Mouse (Mus musculus) limb, embryonic 14.5 days (tissue): ENCODE results near the gene Olfr875. TPM values are rescaled to one million over a fixed set of nuclear protein-coding genes. Genes with fewer than 3 reads are reported as not detected.
A peak's percentile ranks its signal among the peaks of the same experiment; 100 is the strongest.

Experiments
- ATAC-seq: fragments of 200-750 bp; cut with Nextera tagmentation; 2 replicates; pipeline ENCODE4 v1.8.0; 2017; ENCODE audit warnings: low read depth, moderate number of reproducible peaks, moderate TSS enrichment; ENCODE audit not compliant: low FRiP score
- DNase-seq: peaks from one replicate; pipeline ENCODE4 v3.0.0-alpha.2; 2015; ENCODE audit warnings: low spot score
- H3K27ac ChIP-seq: fragments of 300-500 bp; sonication (generic); replicated peaks from 2 replicates; pipeline ENCODE4 v1.5.1; 2014; ENCODE audit warnings: low read depth, mild to moderate bottlenecking, low read length, moderate library complexity, mixed read lengths
- H3K27me3 ChIP-seq: fragments of 300-500 bp; sonication (generic); 2 replicates; pipeline ENCODE4 v1.6.1; 2014; ENCODE audit warnings: low read length, mixed read lengths; ENCODE audit not compliant: control insufficient read depth, insufficient read depth
- H3K36me3 ChIP-seq: fragments of 300-500 bp; sonication (generic); 2 replicates; pipeline ENCODE4 v1.6.1; 2014; ENCODE audit warnings: mild to moderate bottlenecking, low read length, moderate library complexity, mixed read lengths; ENCODE audit not compliant: control insufficient read depth, insufficient read depth
- H3K4me1 ChIP-seq: fragments of 300-500 bp; sonication (generic); 2 replicates; pipeline ENCODE4 v1.6.1; 2014; ENCODE audit warnings: antibody characterized with exemption, low read length, mixed read lengths; ENCODE audit not compliant: control insufficient read depth, insufficient read depth
- H3K4me2 ChIP-seq: fragments of 300-500 bp; sonication (generic); replicated peaks from 2 replicates; pipeline ENCODE4 v1.6.1; 2014; ENCODE audit warnings: low read depth, mild to moderate bottlenecking, low read length, moderate library complexity; ENCODE audit not compliant: severe bottlenecking
- H3K4me3 ChIP-seq: fragments of 300-500 bp; sonication (generic); replicated peaks from 2 replicates; pipeline ENCODE4 v1.5.1; 2014; ENCODE audit warnings: low read length
- H3K9ac ChIP-seq: fragments of 300-500 bp; sonication (generic); 2 replicates; pipeline ENCODE4 v1.6.1; 2014; ENCODE audit warnings: mild to moderate bottlenecking, low read depth, low read length, moderate library complexity; ENCODE audit not compliant: severe bottlenecking
- H3K9me3 ChIP-seq: fragments of 300-500 bp; sonication (generic); 2 replicates; pipeline ENCODE4 v1.6.1; 2016; ENCODE audit warnings: low read length; ENCODE audit not compliant: control insufficient read depth
- POLR2A ChIP-seq: fragments of 200-500 bp; IDR thresholded peaks from 2 replicates; pipeline ENCODE4 v1.8.0; 2012; ENCODE audit warnings: inconsistent platforms, mild to moderate bottlenecking, moderate library complexity, borderline replicate concordance; ENCODE audit not compliant: insufficient read depth, insufficient read length; ENCODE audit errors: extremely low read depth
- WGBS: fragments of 180-500 bp; shearing (Covaris S2); extraction: QIAGEN DNeasy Blood & Tissue Kit; methylation state at CpG from one replicate; pipeline ENCODE4 v1.1.7; 2014; 5-methylcytosine and 5-hydroxymethylcytosine counted together
- polyA plus RNA-seq, 2 experiments: library from polyadenylated mRNA; depleted of rRNA in 1 of 2; stranded (reverse) in 1 of 2; unstranded in 1 of 2; fragments of >200 nt; fragmentation: Nextera tagmentation in 1 of 2; extraction: Ambion mirVana in 1 of 2; gene quantifications; 2 replicates each; pipeline versions ENCODE4 v1.2.1 to v1.2.3; 2012 to 2014

Olfr875 gene
- polyA plus RNA-seq (2012; rRNA removed) (0.14 and 0.27 TPM in 2 replicates), polyA plus RNA-seq (2014; fragmentation: Nextera tagmentation; extraction: Ambion mirVana) (not detected in 2 replicates)

DNA sequence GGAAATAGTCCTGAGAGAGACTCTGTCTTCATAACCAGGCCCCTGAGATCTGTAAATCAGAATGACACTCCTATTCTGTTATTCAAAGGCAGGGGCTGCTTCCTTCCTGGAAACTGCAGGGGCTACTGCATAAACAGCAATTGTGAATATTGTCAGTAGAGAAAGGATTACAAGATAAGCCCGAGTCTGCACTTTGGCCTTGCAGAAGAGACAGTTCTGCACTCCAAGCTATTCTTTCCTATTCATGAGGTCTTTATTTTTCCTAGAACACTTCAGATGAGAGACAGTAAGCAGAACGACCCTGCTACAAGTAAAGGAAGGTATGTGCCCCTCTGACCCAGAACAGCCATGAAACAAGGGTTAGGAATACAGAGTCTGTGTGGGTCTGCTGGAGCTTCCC lies at the start of gene Olfr875:
TSS of gene Olfr875 (plus strand) at position 99 of the 400 bp plus-strand sequence.
- no peak within 1 kb of the TSS for H3K27ac ChIP-seq
- 48% methylated on average over 2 of the region's 2 CpGs for WGBS
- ATAC-seq (no peak), DNase-seq (no peak)
- no peak for TF ChIP-seq POLR2A
- H3K9ac ChIP-seq, result no peak within 1 kb of the TSS
- no peak within 1 kb of the TSS for H3K4me2 ChIP-seq
- no peak within 1 kb of the TSS for H3K4me3 ChIP-seq
- H3K27me3 ChIP-seq, result no peaks in the 10 kb centered on the region
- H3K36me3 ChIP-seq, result no peaks in the 10 kb centered on the region
- H3K4me1 ChIP-seq, result no peaks in the 10 kb centered on the region
- H3K9me3 ChIP-seq, result no peaks in the 10 kb centered on the region

DNA sequence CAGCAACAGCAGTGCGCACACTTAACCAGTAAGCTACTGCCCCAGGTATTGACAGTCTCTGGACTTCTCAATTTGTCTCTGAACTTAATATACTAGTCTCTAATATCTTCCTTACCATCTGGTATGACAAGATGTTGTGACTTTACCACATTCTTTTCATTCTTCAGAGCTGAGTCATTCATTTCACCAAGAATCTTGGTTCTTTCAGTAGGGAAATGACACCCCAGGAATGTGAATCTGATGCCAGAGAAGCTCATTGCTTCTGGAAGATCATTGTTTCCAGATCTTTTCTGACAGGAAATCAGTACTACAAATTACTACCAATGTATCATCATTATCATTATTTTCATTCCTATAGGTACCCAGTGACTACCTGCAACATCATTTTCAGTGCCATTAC lies 37.3 kb upstream of the Olfr875 start:
- H3K9ac ChIP-seq, result no peak overlapping the region
- DNase-seq, result peak; percentile 17

DNA sequence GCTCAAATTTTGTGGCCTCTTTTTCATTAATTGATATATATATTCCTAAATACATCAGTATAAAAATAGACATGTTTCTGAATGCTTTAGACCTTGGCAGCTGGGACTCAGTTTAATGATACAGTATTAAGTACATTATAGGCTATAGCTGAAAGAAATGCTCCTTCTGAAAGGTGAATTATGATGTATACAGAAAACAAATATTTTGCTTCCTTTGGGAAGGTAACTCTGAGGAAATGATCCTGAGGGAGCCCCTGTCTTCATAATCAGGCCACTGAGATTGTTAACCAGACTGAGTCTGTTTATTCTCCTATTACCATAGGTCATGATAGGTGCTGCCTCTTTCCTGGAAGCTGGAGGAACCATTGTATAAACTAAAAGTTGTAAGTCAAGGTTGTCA lies 26.9 kb upstream of the Olfr875 start, which contains the start of gene Olfr874:
TSS of gene Olfr874 (plus strand) at position 301 of the 400 bp plus-strand sequence.
- H3K4me3 ChIP-seq, result no peak within 1 kb of the TSS
- H3K9ac ChIP-seq, result no peak within 1 kb of the TSS
- H3K4me2 ChIP-seq, result no peak within 1 kb of the TSS
- no peaks in the 10 kb centered on the region for H3K4me1 ChIP-seq
- no peaks in the 10 kb centered on the region for H3K9me3 ChIP-seq
- TF ChIP-seq POLR2A, result no peak
- no peaks in the 10 kb centered on the region for H3K36me3 ChIP-seq
- H3K27ac ChIP-seq, result no peak within 1 kb of the TSS
- ATAC-seq (no peak), DNase-seq (no peak)
- H3K27me3 ChIP-seq, result no peaks in the 10 kb centered on the region

More for the DNA sequence above, 37.3 kb upstream of the Olfr875 start:
- H3K36me3 ChIP-seq, result no peaks in the 10 kb centered on the region
- no peak overlapping the region for H3K4me2 ChIP-seq
- WGBS, result 86% methylated on average over 1 of the region's 1 CpGs
- H3K9me3 ChIP-seq, result no peaks in the 10 kb centered on the region
- no peak overlapping the region for H3K27ac ChIP-seq
- no peak overlapping the region for H3K4me3 ChIP-seq
- no peaks in the 10 kb centered on the region for H3K27me3 ChIP-seq
- no peak for TF ChIP-seq POLR2A
- no peak for ATAC-seq
- no peaks in the 10 kb centered on the region for H3K4me1 ChIP-seq

DNA sequence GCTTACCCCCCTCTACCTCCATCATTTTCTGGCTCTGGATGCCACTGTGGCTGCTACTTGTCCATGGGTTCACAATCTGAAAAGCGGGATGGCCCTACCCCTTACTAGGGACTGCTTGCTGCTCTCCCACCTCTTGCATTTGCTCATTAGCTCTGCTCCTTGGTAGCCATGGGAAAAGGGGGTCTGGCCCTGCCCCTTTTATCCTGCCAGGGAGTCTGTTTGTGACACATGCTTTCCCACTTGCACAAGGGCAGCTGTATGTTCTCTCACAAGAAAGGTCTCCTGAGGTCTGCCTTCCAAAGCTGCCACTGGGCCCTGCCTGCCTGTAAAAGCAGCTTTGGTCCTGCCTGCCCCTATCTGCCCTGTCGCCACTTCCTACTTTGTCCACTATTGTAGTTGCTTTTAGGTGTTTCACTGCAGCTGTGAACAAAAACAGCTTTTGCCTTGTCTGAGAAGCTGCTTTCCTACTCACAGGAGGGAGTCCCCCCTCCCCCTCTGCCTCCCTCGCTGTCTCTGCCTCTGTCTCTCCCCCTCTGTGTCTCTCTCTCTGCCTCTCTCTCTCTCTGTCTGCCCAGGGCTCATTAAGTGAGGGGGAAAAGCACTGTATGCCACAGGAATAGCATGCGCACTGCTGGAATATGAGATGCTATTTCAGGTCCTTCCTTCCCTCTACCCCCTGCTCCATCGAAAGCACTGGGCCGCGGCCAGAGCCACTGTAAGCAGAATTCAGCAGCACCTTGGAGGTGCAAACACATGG lies 21.2 kb upstream of the Olfr875 start:
- Histone ChIP-seq H3K9ac (no peak overlapping the region), H3K27ac (no peak overlapping the region), H3K9me3 (no peaks in the 10 kb centered on the region), H3K4me2 (0 out of 2 replicates have a peak overlapping the region, but pooled peaks have one; percentile 19), H3K27me3 (no peaks in the 10 kb centered on the region), H3K4me3 (no peak overlapping the region), H3K36me3 (no peaks in the 10 kb centered on the region), H3K4me1 (peaks cover 7% of the 10 kb centered on the region)
- no peak for TF ChIP-seq POLR2A
- peak; percentile 30; the same call in 1 of the 2 replicates for ATAC-seq
- 28% methylated on average over 7 of the region's 7 CpGs for WGBS
- no peak for DNase-seq

GRCm38 (mm10) chr9:37751467-37751866 lies 20.2 kb upstream of the Olfr875 start:
- DNase-seq, result no peak
- H3K9ac ChIP-seq, result no peak overlapping the region
- no peak overlapping the region for H3K4me2 ChIP-seq
- H3K4me1 ChIP-seq, result peaks cover 7% of the 10 kb centered on the region
- H3K27me3 ChIP-seq, result no peaks in the 10 kb centered on the region
- no peaks in the 10 kb centered on the region for H3K9me3 ChIP-seq
- no peak for TF ChIP-seq POLR2A
- WGBS, result 65% methylated on average over 2 of the region's 2 CpGs
- no peaks in the 10 kb centered on the region for H3K36me3 ChIP-seq
- no peak overlapping the region for H3K4me3 ChIP-seq
- no peak for ATAC-seq
- H3K27ac ChIP-seq, result no peak overlapping the region
